Mouse (Mus musculus): Measurements from ENCODE around the gene Hmgn3.

Hmgn3 gene

DNA sequence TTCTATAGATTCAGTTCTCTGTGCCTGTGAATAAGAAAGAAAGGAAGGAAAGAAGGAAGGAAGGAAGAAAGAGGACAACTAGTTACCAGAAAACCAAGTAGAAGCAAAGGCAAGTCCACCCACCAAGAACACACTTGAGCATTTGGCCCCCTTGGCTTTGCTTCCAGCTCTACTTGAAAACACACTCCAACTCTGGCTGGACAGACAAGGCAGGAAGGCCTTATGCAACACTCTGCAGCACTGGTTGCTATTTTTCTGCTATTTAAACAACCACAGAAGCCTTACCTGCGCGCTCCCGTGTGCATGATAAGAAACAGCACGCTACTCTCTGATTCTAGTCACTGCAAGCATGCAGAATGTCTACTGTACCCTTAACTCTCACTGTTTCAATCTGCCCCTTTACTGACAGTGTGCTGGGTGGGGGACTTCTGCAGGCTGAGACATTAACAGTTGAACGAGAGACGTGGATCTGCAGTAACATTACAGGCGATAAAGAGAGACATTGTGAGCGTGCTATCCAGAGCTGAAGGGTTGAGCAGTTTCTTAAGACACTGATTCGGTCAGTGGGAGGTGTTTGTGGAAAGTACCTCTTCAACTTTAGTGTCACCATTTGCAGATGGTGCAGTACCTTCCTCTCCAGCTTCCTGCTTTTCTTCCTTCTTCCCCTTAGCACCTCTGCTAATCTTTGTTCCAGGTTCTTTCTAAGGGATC, 35.9 kb downstream of the Hmgn3 start:
- TF ChIP-seq GATA4 (IDR thresholded peaks at IDR 0.05; ENCODE audit: insufficient replicate concordance, low read length): no peak

DNA sequence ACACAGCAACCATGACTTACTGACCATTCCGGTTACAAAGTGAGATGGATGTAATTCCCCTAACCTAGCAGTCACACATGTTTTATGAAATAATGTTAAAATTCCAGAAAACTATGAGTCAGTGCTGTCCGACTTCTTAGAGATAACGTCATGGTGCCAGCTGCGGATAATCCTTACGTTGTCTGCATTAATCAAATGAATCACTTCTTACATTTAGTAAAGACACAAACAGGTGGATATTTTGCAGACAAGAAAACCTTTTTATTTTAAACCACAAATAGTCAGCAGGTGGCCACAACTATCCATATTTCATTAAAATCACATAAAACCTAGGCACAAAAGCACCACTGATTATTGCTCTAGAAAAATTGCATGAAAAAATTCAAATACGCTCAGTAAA, 36.8 kb downstream of the Hmgn3 start:
- TF ChIP-seq GATA4 (IDR thresholded peaks at IDR 0.05; ENCODE audit: insufficient replicate concordance, low read length): no peak

DNA sequence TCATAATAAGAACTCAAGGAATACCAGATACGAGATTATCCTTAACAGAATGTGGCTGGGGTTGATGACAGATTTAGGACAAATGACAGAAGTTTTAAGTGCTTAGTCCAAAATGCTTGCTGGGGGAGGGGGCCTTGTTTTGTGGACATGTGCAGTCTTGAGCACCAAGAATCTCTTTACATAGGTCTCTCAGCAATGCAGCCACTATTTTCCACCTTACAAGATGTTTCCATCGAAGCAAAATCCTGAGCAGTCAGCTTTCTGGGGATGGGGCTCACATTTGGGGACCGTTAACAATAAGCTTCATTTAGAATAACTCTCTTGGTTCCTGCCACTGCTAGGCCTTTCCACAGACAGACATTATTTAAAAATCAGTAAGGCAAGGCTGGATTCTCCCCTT, 37.7 kb downstream of the Hmgn3 start:
- no peak for TF ChIP-seq GATA4 (IDR thresholded peaks at IDR 0.05; ENCODE audit: insufficient replicate concordance, low read length)

DNA sequence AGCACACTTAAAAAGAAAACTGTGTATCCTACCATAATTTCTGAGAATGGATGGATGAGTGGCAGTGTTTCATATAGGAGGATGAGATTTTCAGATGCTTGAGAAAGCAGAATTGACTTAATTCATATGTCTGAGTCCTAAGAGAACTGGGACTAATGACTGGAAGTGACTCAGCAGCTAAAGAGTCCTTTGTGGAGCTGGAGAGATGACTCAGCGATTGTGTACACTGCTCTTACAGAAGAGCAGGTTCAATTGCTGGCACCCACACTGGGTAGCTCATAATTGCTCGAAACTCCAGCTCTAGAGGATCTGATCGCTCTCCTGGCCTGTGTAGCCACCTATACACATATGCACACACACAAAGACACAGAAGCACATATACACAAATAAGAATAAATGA, 42.7 kb downstream of the Hmgn3 start:
- no peak for TF ChIP-seq GATA4 (IDR thresholded peaks at IDR 0.05; ENCODE audit: insufficient replicate concordance, low read length)

DNA sequence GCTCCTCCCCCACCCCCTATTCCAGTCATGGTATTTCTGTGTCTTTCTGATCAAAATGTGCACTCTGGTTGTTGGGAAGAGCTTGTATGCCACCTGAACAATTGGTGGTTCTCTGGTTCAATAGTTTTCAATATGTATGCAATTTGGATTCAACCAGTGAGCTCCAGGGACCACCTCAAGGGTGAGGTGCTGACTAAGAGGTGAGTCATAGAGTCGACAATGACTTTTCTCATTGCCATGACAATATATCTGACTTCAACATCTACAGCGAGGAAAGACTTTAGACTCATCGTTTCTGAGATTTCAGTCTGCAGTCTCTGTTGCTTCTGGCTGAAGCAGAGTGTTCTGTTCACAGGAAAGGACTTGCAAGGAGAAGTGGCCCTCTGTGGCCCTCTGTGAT, 44.8 kb downstream of the Hmgn3 start:
- no peak for TF ChIP-seq GATA4 (IDR thresholded peaks at IDR 0.05; ENCODE audit: insufficient replicate concordance, low read length)

DNA sequence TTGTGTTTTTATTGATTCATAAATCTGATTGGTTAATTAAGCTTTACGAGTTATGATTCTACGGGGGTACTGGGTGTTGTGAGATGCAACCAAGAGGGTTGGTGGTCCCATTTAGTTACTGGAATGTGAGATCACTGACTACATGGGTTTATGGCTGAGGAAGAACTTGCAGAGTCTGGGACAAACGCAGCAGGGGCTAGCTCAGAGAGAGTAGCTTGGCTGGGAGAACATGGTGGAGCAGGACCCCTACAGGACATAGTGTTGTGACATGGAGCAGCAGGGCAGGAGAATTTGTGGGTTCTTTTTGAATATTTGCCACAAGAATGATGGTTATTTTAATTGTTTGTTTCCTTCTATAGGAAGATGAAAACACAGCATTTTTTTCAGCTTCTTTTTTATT, 45.7 kb downstream of the Hmgn3 start:
- TF ChIP-seq GATA4 (IDR thresholded peaks at IDR 0.05; ENCODE audit: insufficient replicate concordance, low read length): no peak

DNA sequence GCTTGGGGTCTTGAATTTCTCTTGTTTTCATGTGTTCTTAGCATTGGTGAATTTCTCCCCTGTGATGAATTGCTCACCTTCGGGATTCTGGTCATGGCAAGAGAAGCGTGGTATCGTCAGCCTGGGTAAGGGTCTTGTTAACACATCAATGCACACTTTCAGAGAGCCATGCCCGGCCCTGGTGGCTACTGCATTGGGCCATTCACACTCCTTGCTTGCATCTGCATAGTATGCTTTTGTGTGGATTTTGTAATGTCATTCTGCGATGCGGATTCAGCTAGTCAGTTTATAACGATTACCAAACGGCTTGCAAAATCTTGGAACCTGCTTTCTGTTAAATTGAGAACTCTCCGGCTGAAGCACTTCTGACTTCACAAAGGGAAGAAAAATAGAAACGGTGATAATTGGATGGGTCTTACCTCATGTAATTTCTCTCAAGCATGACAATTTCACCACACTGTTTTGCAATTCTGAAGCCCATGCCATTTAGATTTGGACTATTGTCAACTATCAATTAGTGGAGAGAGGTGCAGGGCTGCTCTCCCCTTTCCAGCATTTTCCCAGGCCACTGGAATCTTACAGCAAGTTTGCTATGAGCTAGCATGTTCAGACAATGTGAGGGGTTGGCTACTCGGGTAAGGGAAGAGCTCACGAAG, 47.7 kb downstream of the Hmgn3 start:
- no peak for TF ChIP-seq GATA4 (IDR thresholded peaks at IDR 0.05; ENCODE audit: insufficient replicate concordance, low read length)

DNA sequence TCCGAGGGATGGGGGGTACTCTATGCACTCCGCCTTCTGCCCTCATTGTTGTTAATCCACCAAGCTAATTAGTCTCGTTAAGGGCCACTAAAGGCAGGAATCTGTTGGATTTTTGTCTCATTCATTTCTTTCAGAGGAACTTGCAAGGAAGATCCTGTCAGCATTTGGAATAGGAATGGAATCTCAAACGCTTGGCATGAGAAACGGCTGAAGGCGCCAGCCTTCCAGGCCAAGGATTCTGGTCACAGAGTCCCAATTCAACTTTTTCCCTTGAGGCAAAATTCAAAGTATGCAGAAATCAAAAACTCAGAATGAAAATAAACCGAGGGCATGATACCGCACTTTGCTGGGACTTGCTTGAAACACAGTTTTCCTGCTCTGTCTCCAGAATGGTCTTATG, 48.7 kb downstream of the Hmgn3 start:
- TF ChIP-seq GATA4 (IDR thresholded peaks at IDR 0.05; ENCODE audit: insufficient replicate concordance, low read length): no peak

DNA sequence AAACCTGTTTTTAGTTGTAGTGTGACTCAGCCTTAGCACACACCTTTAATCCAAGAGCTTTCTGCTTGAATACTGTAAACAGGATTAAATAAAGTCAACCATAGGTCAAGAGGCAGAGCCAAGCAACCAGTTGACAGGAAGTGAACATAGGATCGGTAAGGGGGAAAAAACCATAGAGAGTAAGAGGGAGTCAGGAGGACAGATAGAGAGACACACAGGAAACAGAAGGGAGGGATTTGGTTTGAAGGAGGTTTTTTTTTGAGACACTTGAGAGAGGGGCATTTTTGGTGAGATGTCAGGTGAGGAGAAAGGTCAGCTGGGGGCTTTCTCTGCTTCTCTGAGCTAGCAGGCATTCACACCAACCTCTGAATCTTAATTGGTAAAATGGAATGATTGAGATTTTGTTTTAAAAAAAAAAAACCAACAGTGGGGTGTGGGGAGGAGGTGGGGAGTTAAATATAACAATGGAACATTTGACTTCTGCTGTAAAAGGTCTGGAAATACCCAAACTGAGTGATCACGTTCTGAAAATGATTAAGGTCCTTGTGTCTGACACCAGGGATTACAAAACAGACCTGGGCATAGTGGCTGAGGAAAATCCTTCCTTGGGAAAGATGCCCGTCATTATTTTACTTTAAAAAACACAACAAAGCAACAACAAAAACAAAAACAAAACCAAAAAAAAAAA, 51.7 kb downstream of the Hmgn3 start:
- no peak for TF ChIP-seq GATA4 (IDR thresholded peaks at IDR 0.05; ENCODE audit: insufficient replicate concordance, low read length)

DNA sequence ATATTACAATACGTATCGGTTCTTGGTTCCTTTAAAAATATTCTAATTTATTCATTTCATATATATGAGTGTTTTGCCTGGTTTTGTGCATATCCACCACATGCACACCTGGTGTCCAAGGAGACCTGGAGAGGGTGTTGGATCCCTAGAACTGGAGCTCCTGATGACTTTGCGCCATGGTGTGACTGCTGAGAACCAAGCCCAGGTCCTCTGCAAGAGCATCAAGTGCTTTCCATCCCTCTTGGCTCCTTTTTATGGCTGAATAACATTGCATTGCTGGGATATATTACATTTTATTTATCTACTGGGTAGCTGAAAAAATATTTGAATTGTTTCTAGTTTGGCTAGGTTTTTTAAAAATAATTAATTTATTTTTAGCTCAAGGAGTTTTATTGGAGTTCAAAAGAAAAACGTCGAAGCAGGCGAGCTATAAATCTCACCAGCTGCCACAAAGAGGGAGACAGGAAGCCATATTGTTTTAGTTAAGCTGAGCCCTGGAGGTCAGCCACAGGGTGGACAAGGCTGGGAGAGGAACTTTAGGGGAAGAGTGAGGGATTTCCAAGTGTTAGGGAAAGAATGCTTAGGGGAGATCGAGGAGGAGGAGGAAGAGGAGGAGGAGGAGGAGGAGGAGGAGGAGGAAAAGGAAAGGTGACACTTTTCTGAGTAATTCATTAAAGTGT, 62.6 kb downstream of the Hmgn3 start:
- no peak for TF ChIP-seq GATA4 (IDR thresholded peaks at IDR 0.05; ENCODE audit: insufficient replicate concordance, low read length)

DNA sequence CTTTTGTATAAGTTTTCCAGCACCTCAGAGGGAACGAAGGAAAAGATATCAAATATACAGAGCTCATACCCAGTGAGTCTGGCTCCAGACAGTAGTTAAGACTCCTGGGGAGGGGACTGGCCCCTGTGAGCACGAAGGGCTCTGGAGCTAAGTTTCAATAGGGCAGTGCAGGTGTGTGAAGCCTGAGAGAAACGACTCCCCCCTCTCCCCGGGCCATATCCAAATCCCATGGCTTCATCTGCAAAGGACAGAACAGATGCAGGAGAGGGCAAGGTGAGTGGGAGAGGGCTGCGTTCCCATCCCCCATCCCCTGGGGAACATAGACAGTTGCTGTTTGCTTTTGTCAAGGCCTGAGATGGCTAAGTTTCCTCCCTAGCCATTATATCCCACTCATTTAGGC, 63.4 kb downstream of the Hmgn3 start:
- no peak for TF ChIP-seq GATA4 (IDR thresholded peaks at IDR 0.05; ENCODE audit: insufficient replicate concordance, low read length)

DNA sequence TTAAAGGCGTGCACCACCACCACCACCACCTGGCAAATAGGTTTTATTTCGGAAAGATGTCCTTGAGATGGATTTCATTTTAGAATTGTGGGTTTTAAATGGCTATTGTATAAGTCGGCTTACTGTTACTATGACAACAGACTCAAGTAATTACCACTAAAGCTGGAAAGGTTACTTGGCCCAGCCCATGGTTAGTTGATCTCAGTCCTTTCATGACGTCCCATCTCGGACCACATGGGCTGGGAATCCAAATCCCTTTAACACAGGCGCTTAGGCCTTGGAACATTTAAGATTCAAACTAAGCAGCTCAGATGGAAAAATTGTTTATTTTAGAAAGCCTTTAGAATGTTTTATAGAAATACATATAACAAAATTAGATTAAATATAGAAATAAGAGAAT, 64.2 kb downstream of the Hmgn3 start:
- TF ChIP-seq GATA4 (IDR thresholded peaks at IDR 0.05; ENCODE audit: insufficient replicate concordance, low read length): no peak

DNA sequence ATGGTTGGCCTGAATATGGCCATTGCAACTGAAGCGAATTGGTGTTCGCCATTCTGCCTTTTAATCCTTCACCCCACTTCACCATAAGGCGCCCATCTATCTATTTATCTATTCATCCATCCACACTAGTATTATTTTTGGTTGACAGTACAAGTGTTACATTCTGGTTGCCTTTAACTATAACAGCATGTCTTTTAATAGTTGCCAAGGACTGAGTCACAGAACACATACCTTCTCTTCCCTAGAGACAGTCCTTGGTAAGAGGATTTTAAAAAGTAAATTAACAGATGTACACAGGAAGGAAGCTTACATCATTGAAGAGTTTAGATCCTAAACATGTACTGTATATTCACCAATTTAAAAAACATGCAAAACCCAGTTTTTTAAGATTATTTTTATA, 66.8 kb downstream of the Hmgn3 start:
- TF ChIP-seq GATA4 (IDR thresholded peaks at IDR 0.05; ENCODE audit: insufficient replicate concordance, low read length): no peak

DNA sequence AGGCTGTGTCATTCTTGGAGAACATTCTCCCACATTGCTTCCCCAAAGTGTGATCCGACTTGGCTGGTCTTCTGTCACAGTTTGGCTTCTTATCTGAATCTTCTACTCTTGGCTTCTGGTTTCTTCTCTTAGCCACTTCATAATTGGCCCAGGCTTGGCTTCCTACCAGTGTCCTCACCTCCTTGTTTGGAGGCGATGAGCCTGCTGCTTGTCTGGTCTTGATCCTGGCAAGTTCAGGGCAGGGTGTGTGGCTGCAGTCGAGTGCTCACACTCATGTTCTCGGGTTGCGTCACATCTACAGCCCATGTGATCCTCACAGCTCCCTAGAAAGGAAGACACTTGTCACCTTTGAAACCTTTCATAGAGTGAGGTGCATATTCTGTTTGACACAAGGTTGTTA, 78.2 kb downstream of the Hmgn3 start:
- no peak for TF ChIP-seq GATA4 (IDR thresholded peaks at IDR 0.05; ENCODE audit: insufficient replicate concordance, low read length)

DNA sequence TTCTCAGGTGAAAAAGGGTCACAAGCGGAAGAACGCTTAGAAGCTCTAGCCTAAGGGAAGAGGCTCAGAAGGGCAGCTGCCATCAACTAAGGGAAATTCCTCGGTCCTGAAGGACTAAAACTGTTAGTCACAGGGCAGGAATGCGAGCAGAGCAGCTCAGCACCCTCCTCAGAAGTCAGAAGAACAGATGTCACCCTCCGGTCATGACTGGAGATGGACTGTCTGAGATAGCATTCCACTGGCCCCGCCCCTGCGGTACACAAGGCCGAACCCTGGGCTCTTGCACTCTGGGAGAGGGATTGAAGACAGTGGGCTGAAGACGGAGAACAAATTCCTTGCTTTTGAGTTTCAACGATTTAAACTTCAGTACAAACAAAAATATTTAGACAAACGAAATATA, 85.2 kb downstream of the Hmgn3 start:
- TF ChIP-seq GATA4 (IDR thresholded peaks at IDR 0.05; ENCODE audit: insufficient replicate concordance, low read length): no peak

Data from liver, adult (tissue).